Mouse (Mus musculus) natural killer cell, adult 2 months (primary cell): Measurements from ENCODE around the gene Gm1673.
"Not testable (repeated sequence)": the region's sequence is repeated elsewhere in the genome, so short reads cannot be mapped to it uniquely, and the experiment has no call there.

Experiments used
- DNase-seq, 2 experiments: peaks; one replicate each; pipeline ENCODE4 v3.0.0; 2022; ENCODE audit warnings: low spot score in 2 of 2

Gene Gm1673

DNA sequence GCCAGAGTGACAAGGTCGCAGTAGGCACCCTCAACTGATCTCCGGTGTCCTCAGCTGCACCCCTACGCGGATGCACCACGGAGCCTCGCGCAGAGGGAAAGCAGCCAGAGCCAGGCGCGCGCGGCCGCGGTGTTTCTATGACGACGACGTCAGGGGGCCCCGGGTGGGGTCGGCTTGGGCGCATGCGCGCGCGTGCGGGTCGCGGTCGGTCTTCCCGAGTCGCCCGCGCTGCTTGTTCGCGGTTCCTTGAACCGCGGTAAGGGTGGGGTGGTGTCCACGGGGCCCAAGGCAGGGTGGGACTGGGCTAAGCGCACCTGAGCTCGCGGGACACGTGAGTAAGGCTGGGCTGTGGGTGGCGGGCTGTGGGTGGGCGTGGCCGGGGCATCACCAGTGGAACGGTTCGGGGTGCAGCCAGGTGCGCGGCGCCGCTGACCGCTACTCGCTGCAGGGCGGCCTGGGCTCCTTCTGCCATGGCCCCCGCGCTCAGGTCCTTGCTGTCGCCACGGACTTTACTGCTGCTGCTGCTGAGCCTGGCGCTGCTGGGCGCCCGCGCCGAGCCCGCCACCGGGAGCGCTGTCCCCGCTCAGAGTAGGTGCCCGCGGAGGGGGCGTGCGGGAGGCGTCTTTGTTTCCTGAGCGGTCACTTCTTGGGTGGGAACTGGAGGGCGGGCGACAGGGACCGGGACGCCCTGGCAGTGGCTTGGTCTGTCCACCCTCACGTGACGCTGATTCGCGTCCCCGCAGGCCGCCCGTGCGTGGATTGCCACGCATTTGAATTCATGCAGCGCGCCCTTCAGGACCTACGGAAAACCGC, at the start of gene Gm1673:
Gene Gm1673, plus strand, starts transcription at position 125 of the 813 bp plus-strand sequence.
- DNase-seq = peak; percentile 29 to 48

DNA sequence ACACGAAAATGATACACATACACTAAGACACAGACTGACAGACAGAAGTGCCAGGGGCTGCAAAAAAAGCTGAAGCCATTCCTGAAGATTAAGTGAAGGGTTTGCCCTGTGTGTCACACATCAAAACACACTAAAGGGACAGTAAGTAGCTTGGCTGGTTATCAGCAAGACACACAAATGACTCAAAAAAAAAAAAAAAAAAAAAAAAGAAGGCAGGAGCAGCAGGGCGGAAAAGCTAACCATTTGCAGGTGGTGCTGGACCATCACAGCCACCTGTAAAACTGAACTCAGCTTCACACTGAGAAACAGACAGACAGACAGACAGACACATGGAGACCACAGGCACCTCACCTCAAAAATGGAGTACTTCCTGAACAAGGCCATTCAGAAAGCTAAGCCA, 49.2 kb upstream of the Gm1673 start:
- DNase-seq = no peak

GRCm38 (mm10) chr5:33934877-33935276, 48.4 kb upstream of the Gm1673 start:
- DNase-seq = no peak

DNA sequence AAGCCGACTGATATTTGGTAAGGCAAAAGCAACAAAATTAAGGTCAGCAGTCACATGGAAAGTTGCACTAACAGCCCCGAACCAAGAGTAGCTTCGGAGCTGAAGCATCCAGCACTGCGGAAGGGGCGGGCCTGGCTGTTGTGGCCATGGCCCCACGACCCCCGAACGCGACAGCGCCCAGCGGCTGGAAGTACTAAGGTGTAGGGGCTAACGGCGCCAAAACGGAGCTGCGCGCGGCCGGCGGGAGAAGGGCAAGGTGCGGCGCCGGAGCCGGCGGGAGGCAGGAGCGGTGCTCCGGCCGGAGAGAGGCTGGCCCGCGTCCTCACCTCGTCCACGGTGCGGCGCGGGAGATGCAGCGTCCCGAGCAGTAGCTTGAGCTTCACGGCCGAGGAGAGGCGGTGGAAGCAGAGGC, 47.5 kb upstream of the Gm1673 start:
- DNase-seq = no peak

- peak; percentile 97 to 98 for DNase-seq
Observed at GRCm38 (mm10) chr5:33936120-33936707, 47.0 kb upstream of the Gm1673 start, which contains the start of gene Nelfa. Gene Nelfa (minus strand): TSS chr5:33936413.

DNA sequence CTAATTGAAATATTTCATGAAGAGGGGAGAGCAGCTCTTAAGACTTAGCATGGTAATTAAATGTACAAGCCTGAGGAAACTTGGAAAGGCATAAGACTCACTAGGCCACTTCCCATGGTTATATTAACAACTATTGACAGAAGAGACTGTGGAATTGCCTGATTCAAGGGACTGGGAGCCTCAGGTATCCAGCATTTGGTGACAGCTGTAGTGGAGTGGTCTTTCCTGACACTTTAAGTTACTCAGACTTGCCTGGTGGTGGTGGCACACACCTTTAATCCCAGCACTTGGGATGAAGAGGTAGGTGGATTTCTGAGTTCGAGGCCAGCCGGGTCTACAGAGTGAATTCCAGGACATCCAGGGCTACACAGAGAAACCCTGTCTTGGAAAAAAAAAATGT, 46.0 kb upstream of the Gm1673 start:
- no peak for DNase-seq

DNA sequence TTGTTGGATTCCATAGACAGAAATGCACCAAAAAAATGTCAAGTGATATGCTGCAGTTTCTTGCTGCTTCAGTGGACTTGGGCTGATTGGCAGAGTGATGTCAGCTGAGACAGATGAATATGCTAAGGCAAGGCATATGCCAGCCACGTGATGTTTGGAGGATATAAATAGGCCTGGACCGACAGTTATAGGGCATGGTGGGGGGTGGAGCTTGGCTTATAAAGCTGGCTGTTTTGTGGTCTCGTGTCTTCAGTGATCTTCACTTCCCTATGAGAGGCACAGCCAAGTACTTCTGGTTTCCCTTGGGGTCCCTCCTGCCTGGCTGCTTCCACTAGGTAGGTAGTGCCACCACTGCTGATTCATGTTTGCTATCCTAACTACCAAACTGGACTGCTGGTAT, 44.8 kb upstream of the Gm1673 start:
- peak in 1 of 2 experiments; percentile 82 for DNase-seq

DNA sequence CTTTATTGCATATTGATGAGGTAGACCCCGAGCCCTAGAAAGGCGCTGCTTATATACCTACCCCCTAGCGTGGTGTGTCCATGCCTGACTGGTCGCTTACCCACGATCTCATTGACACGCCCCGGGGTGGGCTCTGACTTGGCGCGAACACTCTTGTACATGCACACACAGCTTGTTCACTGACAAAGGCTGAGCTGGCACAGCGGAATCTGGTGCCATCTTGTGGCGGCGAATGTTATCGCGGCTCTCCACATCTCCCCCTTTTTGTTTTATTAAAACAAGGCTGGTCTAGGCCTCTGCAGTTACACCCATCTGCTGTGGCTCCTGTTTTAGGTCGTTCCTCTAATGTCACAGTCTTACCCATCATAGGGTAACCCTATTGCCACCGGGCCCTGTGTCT, 36.2 kb upstream of the Gm1673 start:
- not testable (repeated sequence) for DNase-seq

- no peak for DNase-seq
Observed at GRCm38 (mm10) chr5:33948314-33948713, 34.9 kb upstream of the Gm1673 start.

GRCm38 (mm10) chr5:33953471-33954185, 29.6 kb upstream of the Gm1673 start:
- DNase-seq = no peak

- DNase-seq = peak; percentile 45 to 72
Observed at GRCm38 (mm10) chr5:33954354-33954753, 28.9 kb upstream of the Gm1673 start.

GRCm38 (mm10) chr5:33955868-33956267, 27.4 kb upstream of the Gm1673 start:
- no peak for DNase-seq

DNA sequence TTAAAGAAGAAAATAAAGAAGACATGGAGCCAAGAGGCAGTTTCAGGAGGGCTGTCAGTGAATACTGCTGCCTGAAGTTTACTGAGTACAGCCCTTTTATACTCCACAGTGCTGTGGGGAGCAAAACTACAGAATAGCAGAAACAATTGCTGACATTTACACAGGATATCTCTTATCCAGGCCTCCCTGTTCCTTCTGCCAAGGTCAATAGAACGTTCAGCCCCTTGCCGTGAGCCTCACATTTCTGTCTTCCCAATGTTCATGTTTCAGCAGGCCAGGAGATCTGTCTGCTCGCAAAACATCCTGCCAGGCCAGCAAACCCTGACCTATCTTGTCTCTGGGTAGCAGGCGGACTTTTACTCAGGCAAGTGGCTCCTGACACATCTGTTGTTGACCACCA, 23.9 kb upstream of the Gm1673 start:
- no peak for DNase-seq

DNA sequence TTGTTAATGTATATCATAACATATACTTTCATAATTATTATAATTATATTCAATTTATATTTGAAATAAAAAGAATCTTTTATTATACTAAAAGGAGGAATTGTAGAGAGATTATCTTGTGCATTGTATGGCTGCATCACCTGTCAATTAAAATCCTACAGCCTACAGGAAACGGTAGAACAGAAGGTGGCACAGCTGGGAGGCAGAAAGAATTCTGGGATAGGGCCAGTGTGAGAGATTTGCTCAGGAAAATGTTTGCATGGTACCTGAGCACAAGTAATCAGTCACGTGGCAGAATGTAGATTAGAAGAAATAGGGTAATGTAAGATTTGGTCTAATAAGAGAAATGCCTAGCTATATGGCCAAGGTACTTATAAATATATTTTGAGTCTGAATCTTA, 8.5 kb upstream of the Gm1673 start:
- DNase-seq = no peak

DNA sequence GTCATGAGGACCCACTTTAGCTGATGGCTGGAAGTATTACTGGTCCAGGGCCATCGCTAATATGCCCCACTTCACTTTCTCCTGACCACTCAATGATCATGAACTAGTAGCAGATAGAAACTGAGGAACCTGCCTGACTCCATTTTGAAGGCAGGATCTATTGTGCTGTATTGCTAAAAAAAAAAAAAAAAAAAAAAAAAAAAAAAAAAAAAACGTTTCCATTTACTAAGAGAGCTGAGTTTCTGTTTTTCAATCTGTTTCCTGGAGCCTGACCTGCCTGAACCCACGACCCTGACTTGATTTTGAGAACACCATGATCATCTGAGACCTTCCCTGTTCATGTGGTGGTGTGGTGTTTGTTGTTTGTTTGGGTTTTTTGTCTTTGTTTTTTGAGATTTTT, 7.0 kb upstream of the Gm1673 start:
- DNase-seq = no peak

DNA sequence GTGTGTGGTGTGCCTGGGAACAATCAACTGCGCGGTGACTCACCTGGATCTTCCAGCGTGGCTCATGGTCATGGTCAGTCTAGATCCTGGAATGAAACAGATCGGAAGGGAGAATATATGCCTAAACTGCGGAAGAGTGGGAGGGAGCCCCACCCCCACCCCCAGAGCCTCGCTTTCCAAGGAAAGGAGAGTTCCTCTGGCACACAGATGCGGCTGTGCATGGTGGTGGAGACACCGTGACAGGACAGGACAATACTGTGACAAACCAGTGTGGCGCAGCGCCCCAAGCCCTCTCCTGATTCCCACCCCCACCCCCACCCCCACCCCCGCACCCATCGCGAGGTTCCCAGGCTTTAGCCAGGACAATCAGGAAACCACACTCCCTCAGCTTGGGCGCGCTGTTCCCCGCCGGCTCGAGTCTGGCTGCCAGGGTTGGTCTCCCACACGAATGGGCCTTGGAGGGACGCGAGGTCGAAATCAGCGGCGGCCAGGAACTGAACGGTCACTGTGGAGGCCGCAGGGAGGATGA, 438 bp upstream of the Gm1673 start:
- DNase-seq = no peak

DNA sequence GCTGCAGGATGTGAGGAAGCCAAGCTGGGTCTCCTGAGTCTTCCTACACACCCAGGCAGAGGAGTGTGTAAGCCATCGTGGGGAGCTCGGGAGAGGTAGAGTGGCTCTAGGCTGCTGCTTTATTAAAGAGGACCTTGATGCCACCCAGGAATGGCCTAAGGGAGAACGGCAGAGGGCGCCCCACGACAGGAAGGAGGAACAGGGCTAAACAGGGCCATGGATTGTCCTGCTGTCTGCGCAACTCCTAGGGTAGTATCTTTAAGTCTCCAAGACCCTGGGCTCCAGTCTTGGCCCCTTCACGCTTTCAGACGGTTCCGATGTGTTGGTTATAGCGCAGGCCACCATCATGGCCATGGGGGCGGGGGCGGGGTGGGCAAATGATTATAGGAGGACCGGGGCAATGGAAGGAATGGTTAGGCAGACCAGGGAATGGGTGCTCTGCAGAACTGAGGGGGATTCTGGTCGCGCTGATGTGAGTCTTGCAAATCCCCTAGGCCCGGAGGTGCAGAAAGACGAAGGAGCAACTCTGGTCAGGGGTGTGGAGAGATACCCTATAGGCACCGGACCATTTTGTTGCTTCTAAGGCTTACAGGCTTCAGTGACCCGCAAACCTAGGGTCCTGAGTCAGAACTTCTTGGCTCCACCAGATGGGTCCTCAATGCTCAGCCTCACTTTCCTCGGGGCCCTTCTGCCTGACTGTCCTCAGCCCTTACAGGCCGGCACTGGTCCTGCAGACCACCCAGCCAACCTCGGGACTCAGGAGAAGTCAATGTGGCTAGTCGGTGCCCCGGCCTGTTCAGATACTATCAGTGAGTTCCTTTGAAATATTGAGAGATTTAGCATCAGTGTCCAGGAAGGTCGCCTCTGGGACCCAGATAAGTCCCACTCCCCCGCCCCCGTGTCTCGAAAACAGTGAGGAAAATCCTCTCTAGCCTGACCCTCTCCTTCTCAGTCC, 11.7 kb downstream of the Gm1673 start:
- no peak for DNase-seq

DNA sequence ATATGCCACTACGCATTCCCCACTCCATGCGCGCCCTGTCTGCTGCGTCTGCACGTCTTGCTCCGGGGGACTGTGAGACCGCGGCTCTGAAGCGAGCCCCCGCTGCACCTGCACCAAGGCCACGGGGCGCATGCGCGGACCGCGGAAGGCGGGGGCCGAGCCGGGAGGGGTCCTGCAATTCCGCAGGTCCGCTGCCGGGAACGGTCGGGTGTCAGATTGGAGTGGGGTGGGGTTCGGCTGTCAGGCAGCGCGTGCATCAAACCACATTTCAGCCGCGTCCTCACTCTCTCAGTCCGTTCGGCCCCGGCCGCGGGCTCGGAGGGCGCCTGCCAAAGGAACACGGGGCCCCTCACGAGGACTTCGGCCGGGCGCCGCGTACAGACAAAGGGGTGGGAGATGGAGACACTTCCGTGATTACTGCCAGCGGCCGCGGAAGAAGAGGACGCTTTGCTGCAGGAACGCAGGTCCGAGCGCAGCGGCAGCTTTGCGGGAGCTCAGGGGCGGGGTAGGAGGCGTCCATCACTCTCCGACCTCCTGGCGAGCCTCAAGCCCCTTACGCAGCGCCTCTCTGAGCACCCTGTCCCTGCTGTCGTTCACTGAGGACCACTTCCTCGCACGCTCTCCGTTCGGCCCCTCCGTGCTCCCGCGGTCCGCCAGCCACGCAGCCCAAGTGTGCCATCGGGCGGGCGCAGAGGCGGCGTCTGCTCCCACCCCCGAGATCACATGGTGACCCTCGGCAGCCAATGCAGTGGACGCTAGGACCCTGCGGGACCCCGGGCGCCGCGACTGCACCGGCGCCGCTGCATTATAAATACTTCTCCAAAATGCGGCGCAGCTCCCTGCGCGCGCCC, 12.8 kb downstream of the Gm1673 start, which contains the start of gene Nat8l:
Gene Nat8l, plus strand, starts transcription at position 142 of the 851 bp plus-strand sequence.
- peak in 1 of 2 experiments; percentile 16 for DNase-seq

DNA sequence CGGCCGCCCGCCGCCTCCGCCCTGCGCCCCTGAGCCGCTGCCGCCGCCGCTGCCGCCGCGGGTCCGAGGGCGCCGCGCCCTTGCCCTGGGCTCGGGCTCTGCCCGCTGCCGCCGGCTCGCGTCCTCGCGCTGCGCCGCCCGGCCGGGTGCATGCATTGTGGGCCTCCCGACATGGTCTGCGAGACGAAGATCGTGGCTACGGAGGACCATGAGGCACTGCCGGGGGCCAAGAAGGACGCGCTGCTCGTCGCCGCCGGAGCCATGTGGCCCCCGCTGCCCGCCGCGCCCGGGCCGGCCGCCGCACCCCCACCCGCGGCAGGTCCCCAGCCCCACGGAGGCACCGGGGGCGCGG, 13.4 kb downstream of the Gm1673 start:
- no peak for DNase-seq

DNA sequence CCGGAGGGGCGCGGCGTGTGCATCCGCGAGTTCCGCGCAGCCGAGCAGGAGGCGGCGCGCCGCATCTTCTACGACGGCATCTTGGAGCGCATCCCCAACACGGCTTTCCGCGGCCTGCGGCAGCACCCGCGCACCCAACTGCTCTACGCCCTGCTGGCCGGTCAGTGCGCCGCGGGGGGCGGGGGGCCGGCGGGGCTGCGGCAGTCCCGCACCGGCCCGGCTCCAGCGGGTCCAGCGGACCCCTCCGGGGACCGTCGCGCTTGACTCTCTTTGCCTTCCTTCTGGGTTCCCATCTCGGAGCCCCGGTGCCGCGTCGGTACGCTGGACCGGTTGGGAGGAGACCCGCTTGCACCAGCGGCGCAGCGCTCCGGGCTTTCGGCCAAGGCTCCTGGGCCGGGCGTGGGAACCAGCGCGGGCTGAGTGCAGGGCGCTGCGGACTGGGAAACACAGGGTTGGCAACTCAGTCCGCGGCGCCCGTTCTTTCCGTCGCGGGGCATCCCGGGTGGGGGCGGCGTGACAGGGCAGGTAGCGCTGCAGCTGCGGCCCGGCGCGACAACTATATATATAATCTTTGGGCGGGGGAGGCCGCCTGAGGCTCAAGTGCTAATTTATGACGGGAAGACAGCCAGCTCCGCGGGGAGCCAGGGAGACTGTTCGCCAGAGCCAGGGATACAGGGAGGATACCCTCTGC, 14.0 kb downstream of the Gm1673 start:
- DNase-seq = no peak
